Mouse (Mus musculus): ENCODE data around the gene Cdh23.

Cdh23 gene

GRCm38 (mm10) chr10:60571491-60571890 lies 124.8 kb downstream of the Cdh23 start:
- no peak for DNase-seq

- DNase-seq = peak in 1 of 2 experiments; percentile 11
These were observed 129.8 kb downstream of the Cdh23 start for GRCm38 (mm10) chr10:60566369-60567037.

- DNase-seq = no peak
These were observed 132.2 kb downstream of the Cdh23 start for GRCm38 (mm10) chr10:60564136-60564535.

- no peak for DNase-seq
These were observed 133.3 kb downstream of the Cdh23 start for GRCm38 (mm10) chr10:60562946-60563345.

- DNase-seq = peak; percentile 23 to 64
These were observed 137.8 kb downstream of the Cdh23 start for GRCm38 (mm10) chr10:60558491-60558927.

- no peak for DNase-seq
These were observed 143.2 kb downstream of the Cdh23 start for GRCm38 (mm10) chr10:60552951-60553635.

GRCm38 (mm10) chr10:60539164-60539914 lies 157.0 kb downstream of the Cdh23 start:
- DNase-seq = no peak

GRCm38 (mm10) chr10:60536098-60536811 lies 160.0 kb downstream of the Cdh23 start:
- peak; percentile 49 to 55 for DNase-seq

GRCm38 (mm10) chr10:60532502-60532901 lies 163.8 kb downstream of the Cdh23 start:
- DNase-seq = no peak

GRCm38 (mm10) chr10:60531349-60531748 lies 164.9 kb downstream of the Cdh23 start:
- DNase-seq = peak in 1 of 2 experiments; percentile 59

- DNase-seq = no peak
These were observed 165.7 kb downstream of the Cdh23 start for GRCm38 (mm10) chr10:60530633-60531032.

- no peak for DNase-seq
These were observed 168.3 kb downstream of the Cdh23 start for GRCm38 (mm10) chr10:60527949-60528348.

GRCm38 (mm10) chr10:60525081-60525480 lies 171.2 kb downstream of the Cdh23 start:
- no peak for DNase-seq

- no peak for DNase-seq
These were observed 180.0 kb downstream of the Cdh23 start for GRCm38 (mm10) chr10:60516286-60516685.

GRCm38 (mm10) chr10:60498538-60498937 lies 197.8 kb downstream of the Cdh23 start:
- DNase-seq = no peak

- peak; percentile 9 to 25 for DNase-seq
These were observed 201.2 kb downstream of the Cdh23 start for GRCm38 (mm10) chr10:60495070-60495469.

GRCm38 (mm10) chr10:60491538-60491937 lies 204.8 kb downstream of the Cdh23 start:
- DNase-seq = no peak

GRCm38 (mm10) chr10:60481381-60481780 lies 214.9 kb downstream of the Cdh23 start:
- DNase-seq = no peak

- no peak for DNase-seq
These were observed 221.7 kb downstream of the Cdh23 start for GRCm38 (mm10) chr10:60474549-60474948.

GRCm38 (mm10) chr10:60473782-60474322 lies 222.4 kb downstream of the Cdh23 start:
- no peak for DNase-seq

GRCm38 (mm10) chr10:60467752-60468151 lies 228.5 kb downstream of the Cdh23 start:
- no peak for DNase-seq

- no peak for DNase-seq
These were observed 232.2 kb downstream of the Cdh23 start for GRCm38 (mm10) chr10:60463953-60464647.

Data from lung, postnatal 4 days (tissue).